Mouse (Mus musculus) CD4-positive helper T cell, adult 2 months (primary cell): ENCODE results near the gene Rb1.

Source experiments
- DNase-seq: peaks from one replicate; pipeline ENCODE4 v3.0.0-alpha.2; 2012; ENCODE audit warnings: low read depth, missing footprints, low spot score

Gene Rb1

GRCm38 (mm10) chr14:73336316-73337080 lies 10.9 kb upstream of the Rb1 start:
- no peak for DNase-seq

- no peak for DNase-seq
These were observed 9.5 kb upstream of the Rb1 start for GRCm38 (mm10) chr14:73334926-73335805.

- DNase-seq: peak; percentile 49
These were observed 8.3 kb upstream of the Rb1 start for GRCm38 (mm10) chr14:73333880-73334279.

GRCm38 (mm10) chr14:73331386-73331785 lies 5.8 kb upstream of the Rb1 start:
- DNase-seq: no peak

- DNase-seq: no peak
These were observed 4.2 kb upstream of the Rb1 start for GRCm38 (mm10) chr14:73329871-73330270.

GRCm38 (mm10) chr14:73326511-73326910 lies 889 bp upstream of the Rb1 start:
- no peak for DNase-seq

- DNase-seq: peak; percentile 52
These were observed 777 bp downstream of the Rb1 start for GRCm38 (mm10) chr14:73324634-73325455.

- DNase-seq: no peak
These were observed 1.7 kb downstream of the Rb1 start for GRCm38 (mm10) chr14:73323965-73324364.

GRCm38 (mm10) chr14:73322142-73322541 lies 3.5 kb downstream of the Rb1 start:
- DNase-seq: no peak

GRCm38 (mm10) chr14:73316933-73317332 lies 8.7 kb downstream of the Rb1 start:
- DNase-seq: no peak

- no peak for DNase-seq
These were observed 11.8 kb downstream of the Rb1 start for GRCm38 (mm10) chr14:73313864-73314263.

- DNase-seq: no peak
These were observed 12.2 kb downstream of the Rb1 start for GRCm38 (mm10) chr14:73313396-73313795.

GRCm38 (mm10) chr14:73312909-73313308 lies 12.7 kb downstream of the Rb1 start:
- DNase-seq: no peak

- DNase-seq: no peak
These were observed 18.1 kb downstream of the Rb1 start for GRCm38 (mm10) chr14:73307490-73307889.

GRCm38 (mm10) chr14:73303193-73303592 lies 22.4 kb downstream of the Rb1 start:
- DNase-seq: peak; percentile 71

GRCm38 (mm10) chr14:73301856-73302255 lies 23.8 kb downstream of the Rb1 start:
- no peak for DNase-seq

GRCm38 (mm10) chr14:73295512-73295911 lies 30.1 kb downstream of the Rb1 start:
- DNase-seq: no peak

- DNase-seq: no peak
These were observed 32.0 kb downstream of the Rb1 start for GRCm38 (mm10) chr14:73293616-73294015.

- DNase-seq: no peak
These were observed 33.2 kb downstream of the Rb1 start for GRCm38 (mm10) chr14:73292434-73292833.

GRCm38 (mm10) chr14:73289915-73290314 lies 35.7 kb downstream of the Rb1 start:
- peak; percentile 61 for DNase-seq

- no peak for DNase-seq
These were observed 44.6 kb downstream of the Rb1 start for GRCm38 (mm10) chr14:73280996-73281395.

- DNase-seq: no peak
These were observed 46.5 kb downstream of the Rb1 start for GRCm38 (mm10) chr14:73279096-73279495.
